Mouse (Mus musculus): ENCODE measurements around the gene Cat. TPM values are rescaled to one million over a fixed set of nuclear protein-coding genes. Genes with fewer than 3 reads are reported as not detected.

The Cat gene
- polyA plus RNA-seq, 1 experiment from 2014 or later, result 140 TPM

- ATAC-seq (ENCODE audit: low FRiP score) (no peak), DNase-seq (ENCODE audit: low spot score) (no peak)
- Histone ChIP-seq H3K36me3 (ENCODE audit: control insufficient read depth, insufficient read depth, low read length) (peaks cover 8% of the 10 kb centered on the region; the same call in 1 of the 2 replicates), H3K4me1 (replicated peaks; ENCODE audit: control insufficient read depth, insufficient read depth, low read length) (no peaks in the 10 kb centered on the region), H3K4me2 (replicated peaks; ENCODE audit: low read depth, low read length) (no peak overlapping the region), H3K9me3 (ENCODE audit: control insufficient read depth, low read length) (no peaks in the 10 kb centered on the region), H3K4me3 (ENCODE audit: low read depth, low read length) (no peak overlapping the region), H3K27ac (ENCODE audit: low read depth, low read length) (no peak overlapping the region), H3K9ac (ENCODE audit: low read depth, low read length) (no peak overlapping the region), H3K27me3 (ENCODE audit: control insufficient read depth, insufficient read depth, low read length) (no peaks in the 10 kb centered on the region)
- 92% methylated on average over 10 of the region's 10 CpGs for WGBS
Measured at GRCm38 (mm10) chr2:103466984-103467588, 17.9 kb downstream of the Cat start.

DNA sequence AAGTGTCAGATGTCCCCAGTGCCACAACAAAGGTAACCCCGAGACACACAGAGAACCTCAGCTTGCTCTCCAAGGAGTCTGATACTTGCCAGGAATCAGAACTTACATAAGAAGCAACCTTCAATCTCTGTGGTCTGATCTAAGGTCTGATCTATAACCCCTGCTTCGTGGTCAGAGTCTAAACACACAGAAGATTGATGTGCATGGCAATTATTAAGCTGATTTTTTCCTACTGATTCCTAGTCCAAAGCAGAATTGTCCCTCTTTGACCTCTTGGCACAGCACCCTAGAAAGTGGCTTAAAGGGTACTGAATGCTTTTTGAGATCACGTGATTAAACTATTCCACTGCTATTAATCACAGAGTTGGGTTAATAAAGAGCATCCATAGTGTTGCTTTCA, 18.7 kb downstream of the Cat start:
- ATAC-seq (ENCODE audit: low FRiP score) (no peak), DNase-seq (ENCODE audit: low spot score) (no peak)
- Histone ChIP-seq H3K36me3 (ENCODE audit: control insufficient read depth, insufficient read depth, low read length) (peaks cover 4% of the 10 kb centered on the region; the same call in 1 of the 2 replicates), H3K4me3 (ENCODE audit: low read depth, low read length) (no peak overlapping the region), H3K9ac (ENCODE audit: low read depth, low read length) (no peak overlapping the region), H3K9me3 (ENCODE audit: control insufficient read depth, low read length) (no peaks in the 10 kb centered on the region), H3K27ac (ENCODE audit: low read depth, low read length) (no peak overlapping the region), H3K4me1 (replicated peaks; ENCODE audit: control insufficient read depth, insufficient read depth, low read length) (no peaks in the 10 kb centered on the region), H3K27me3 (ENCODE audit: control insufficient read depth, insufficient read depth, low read length) (no peaks in the 10 kb centered on the region), H3K4me2 (replicated peaks; ENCODE audit: low read depth, low read length) (no peak overlapping the region)
- 85% methylated on average over 3 of the region's 3 CpGs for WGBS

- Histone ChIP-seq H3K27me3 (ENCODE audit: control insufficient read depth, insufficient read depth, low read length) (no peaks in the 10 kb centered on the region), H3K4me2 (replicated peaks; ENCODE audit: low read depth, low read length) (no peak overlapping the region), H3K36me3 (ENCODE audit: control insufficient read depth, insufficient read depth, low read length) (peaks cover 2% of the 10 kb centered on the region; the same call in 1 of the 2 replicates), H3K9ac (ENCODE audit: low read depth, low read length) (no peak overlapping the region), H3K4me1 (replicated peaks; ENCODE audit: control insufficient read depth, insufficient read depth, low read length) (no peaks in the 10 kb centered on the region), H3K9me3 (ENCODE audit: control insufficient read depth, low read length) (no peaks in the 10 kb centered on the region), H3K27ac (ENCODE audit: low read depth, low read length) (no peak overlapping the region), H3K4me3 (ENCODE audit: low read depth, low read length) (no peak overlapping the region)
- 95% methylated on average over 11 of the region's 11 CpGs for WGBS
- ATAC-seq (ENCODE audit: low FRiP score) (no peak), DNase-seq (ENCODE audit: low spot score) (no peak)
Measured at GRCm38 (mm10) chr2:103465429-103465828, 19.5 kb downstream of the Cat start.

DNA sequence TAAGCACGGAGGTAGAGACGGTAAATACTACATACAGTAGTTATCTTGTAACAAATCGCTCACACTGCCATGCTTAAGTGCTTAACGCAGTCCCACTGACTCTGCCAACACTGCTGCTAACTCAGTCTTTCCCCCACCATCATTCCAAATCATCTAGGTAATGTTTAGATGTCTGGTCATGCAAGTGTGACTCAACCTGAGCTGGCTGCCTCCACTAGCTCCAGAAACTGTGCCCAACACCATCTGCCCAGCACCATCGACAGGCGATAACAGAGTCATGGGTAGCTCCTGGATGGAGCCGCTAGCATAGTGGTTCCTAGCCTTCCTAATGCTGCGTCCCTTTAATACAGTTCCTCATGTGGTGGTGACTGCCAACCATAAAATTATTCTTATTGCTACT, 20.4 kb downstream of the Cat start:
- Histone ChIP-seq H3K4me2 (replicated peaks; ENCODE audit: low read depth, low read length) (no peak overlapping the region), H3K27ac (ENCODE audit: low read depth, low read length) (no peak overlapping the region), H3K9me3 (ENCODE audit: control insufficient read depth, low read length) (no peaks in the 10 kb centered on the region), H3K4me1 (replicated peaks; ENCODE audit: control insufficient read depth, insufficient read depth, low read length) (no peaks in the 10 kb centered on the region), H3K27me3 (ENCODE audit: control insufficient read depth, insufficient read depth, low read length) (no peaks in the 10 kb centered on the region), H3K9ac (ENCODE audit: low read depth, low read length) (no peak overlapping the region), H3K36me3 (ENCODE audit: control insufficient read depth, insufficient read depth, low read length) (no peaks in the 10 kb centered on the region; the same call in 1 of the 2 replicates), H3K4me3 (ENCODE audit: low read depth, low read length) (no peak overlapping the region)
- DNase-seq (ENCODE audit: low spot score) (no peak), ATAC-seq (ENCODE audit: low FRiP score) (no peak)
- WGBS, result 98% methylated on average over 8 of the region's 8 CpGs

DNA sequence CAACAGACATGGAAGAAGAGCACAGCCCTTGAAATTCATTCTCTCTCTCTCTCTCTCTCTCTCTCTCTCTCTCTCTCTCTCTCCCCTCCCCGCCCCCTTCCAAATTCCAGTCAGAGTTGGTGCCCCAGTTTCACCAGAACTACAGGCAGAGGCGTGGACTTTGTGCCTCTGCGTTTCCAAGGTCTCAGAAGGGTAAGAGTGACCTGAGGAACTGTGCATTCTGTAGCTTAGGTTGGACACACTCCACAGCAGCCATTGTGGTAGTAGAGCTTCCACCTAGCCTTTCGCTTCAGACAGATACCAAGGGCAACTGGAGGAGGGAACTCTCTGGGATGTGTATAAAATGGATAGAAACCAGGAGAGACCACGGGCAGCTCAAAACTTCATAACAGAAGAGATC, 22.2 kb downstream of the Cat start:
- Histone ChIP-seq H3K36me3 (ENCODE audit: control insufficient read depth, insufficient read depth, low read length) (no peaks in the 10 kb centered on the region; the same call in 1 of the 2 replicates), H3K27me3 (ENCODE audit: control insufficient read depth, insufficient read depth, low read length) (no peaks in the 10 kb centered on the region), H3K4me3 (ENCODE audit: low read depth, low read length) (no peak overlapping the region), H3K4me1 (replicated peaks; ENCODE audit: control insufficient read depth, insufficient read depth, low read length) (no peaks in the 10 kb centered on the region), H3K9me3 (ENCODE audit: control insufficient read depth, low read length) (no peaks in the 10 kb centered on the region), H3K27ac (ENCODE audit: low read depth, low read length) (no peak overlapping the region), H3K9ac (ENCODE audit: low read depth, low read length) (no peak overlapping the region), H3K4me2 (replicated peaks; ENCODE audit: low read depth, low read length) (no peak overlapping the region)
- ATAC-seq (ENCODE audit: low FRiP score) (no peak), DNase-seq (ENCODE audit: low spot score) (no peak)
- WGBS, result 88% methylated on average over 5 of the region's 5 CpGs

DNA sequence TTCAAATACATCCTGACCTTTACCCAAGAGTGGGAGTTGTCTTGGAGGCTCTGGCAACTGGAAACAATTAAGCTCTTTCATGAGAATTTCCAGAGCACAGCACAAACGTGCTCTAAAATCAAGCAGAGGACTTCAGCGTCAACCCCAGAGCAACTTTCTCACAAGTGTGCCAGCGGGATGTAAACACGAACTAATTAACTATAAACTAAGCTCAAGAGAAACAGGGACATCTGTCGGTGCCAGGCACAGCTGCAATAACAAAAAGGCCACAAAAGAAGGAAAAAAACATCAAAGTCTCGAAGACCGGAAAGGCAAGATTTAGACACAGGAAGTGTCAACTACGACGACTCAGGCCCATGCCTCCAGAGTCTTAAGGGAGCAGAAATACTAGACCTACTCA, 23.2 kb downstream of the Cat start:
- no peak for ATAC-seq (ENCODE audit: low FRiP score)
- no peak overlapping the region for H3K4me3 ChIP-seq (ENCODE audit: low read depth, low read length)
- H3K4me2 ChIP-seq (replicated peaks; ENCODE audit: low read depth, low read length), result no peak overlapping the region
- H3K9me3 ChIP-seq (ENCODE audit: control insufficient read depth, low read length), result no peaks in the 10 kb centered on the region
- peak; percentile 17 for DNase-seq (ENCODE audit: low spot score)
- H3K4me1 ChIP-seq (replicated peaks; ENCODE audit: control insufficient read depth, insufficient read depth, low read length), result no peaks in the 10 kb centered on the region
- H3K27me3 ChIP-seq (ENCODE audit: control insufficient read depth, insufficient read depth, low read length), result no peaks in the 10 kb centered on the region
- 57% methylated on average over 9 of the region's 9 CpGs for WGBS
- no peaks in the 10 kb centered on the region; the same call in 1 of the 2 replicates for H3K36me3 ChIP-seq (ENCODE audit: control insufficient read depth, insufficient read depth, low read length)
- H3K27ac ChIP-seq (ENCODE audit: low read depth, low read length), result no peak overlapping the region
- H3K9ac ChIP-seq (ENCODE audit: low read depth, low read length), result no peak overlapping the region

GRCm38 (mm10) chr2:103461210-103461609, 23.8 kb downstream of the Cat start:
- no peaks in the 10 kb centered on the region for H3K9me3 ChIP-seq (ENCODE audit: control insufficient read depth, low read length)
- 82% methylated on average over 8 of the region's 8 CpGs for WGBS
- no peaks in the 10 kb centered on the region for H3K4me1 ChIP-seq (replicated peaks; ENCODE audit: control insufficient read depth, insufficient read depth, low read length)
- H3K27ac ChIP-seq (ENCODE audit: low read depth, low read length), result 0 out of 2 replicates have a peak overlapping the region, but pooled peaks have one; percentile 13
- H3K27me3 ChIP-seq (ENCODE audit: control insufficient read depth, insufficient read depth, low read length), result no peaks in the 10 kb centered on the region
- no peak overlapping the region for H3K4me2 ChIP-seq (replicated peaks; ENCODE audit: low read depth, low read length)
- H3K36me3 ChIP-seq (ENCODE audit: control insufficient read depth, insufficient read depth, low read length), result no peaks in the 10 kb centered on the region; the same call in 1 of the 2 replicates
- ATAC-seq (ENCODE audit: low FRiP score) (no peak), DNase-seq (ENCODE audit: low spot score) (no peak)
- H3K4me3 ChIP-seq (ENCODE audit: low read depth, low read length), result no peak overlapping the region
- no peak overlapping the region for H3K9ac ChIP-seq (ENCODE audit: low read depth, low read length)

- Histone ChIP-seq H3K9me3 (ENCODE audit: control insufficient read depth, low read length) (no peaks in the 10 kb centered on the region), H3K27ac (ENCODE audit: low read depth, low read length) (no peak overlapping the region), H3K9ac (ENCODE audit: low read depth, low read length) (no peak overlapping the region), H3K4me1 (replicated peaks; ENCODE audit: control insufficient read depth, insufficient read depth, low read length) (no peaks in the 10 kb centered on the region), H3K4me2 (replicated peaks; ENCODE audit: low read depth, low read length) (no peak overlapping the region), H3K27me3 (ENCODE audit: control insufficient read depth, insufficient read depth, low read length) (no peaks in the 10 kb centered on the region), H3K36me3 (ENCODE audit: control insufficient read depth, insufficient read depth, low read length) (peaks cover 2% of the 10 kb centered on the region; the same call in 1 of the 2 replicates), H3K4me3 (ENCODE audit: low read depth, low read length) (no peak overlapping the region)
- DNase-seq (ENCODE audit: low spot score) (no peak), ATAC-seq (ENCODE audit: low FRiP score) (no peak)
- 94% methylated on average over 10 of the region's 10 CpGs for WGBS
Measured at GRCm38 (mm10) chr2:103459069-103459468, 25.9 kb downstream of the Cat start.

- no peak overlapping the region for H3K9ac ChIP-seq (ENCODE audit: low read depth, low read length)
- no peak for DNase-seq (ENCODE audit: low spot score)
- H3K9me3 ChIP-seq (ENCODE audit: control insufficient read depth, low read length), result no peaks in the 10 kb centered on the region
- WGBS, result 90% methylated on average over 7 of the region's 7 CpGs
- no peak overlapping the region for H3K4me3 ChIP-seq (ENCODE audit: low read depth, low read length)
- peaks cover 6% of the 10 kb centered on the region; the same call in 1 of the 2 replicates for H3K36me3 ChIP-seq (ENCODE audit: control insufficient read depth, insufficient read depth, low read length)
- H3K4me2 ChIP-seq (replicated peaks; ENCODE audit: low read depth, low read length), result no peak overlapping the region
- no peaks in the 10 kb centered on the region for H3K4me1 ChIP-seq (replicated peaks; ENCODE audit: control insufficient read depth, insufficient read depth, low read length)
- ATAC-seq (ENCODE audit: low FRiP score), result no peak
- no peaks in the 10 kb centered on the region for H3K27me3 ChIP-seq (ENCODE audit: control insufficient read depth, insufficient read depth, low read length)
- no peak overlapping the region for H3K27ac ChIP-seq (ENCODE audit: low read depth, low read length)
Measured at GRCm38 (mm10) chr2:103457628-103458027, 27.3 kb downstream of the Cat start.

All from hindbrain, embryonic 11.5 days (tissue).